Mouse (Mus musculus): ENCODE measurements around the gene Timp3.
A peak's percentile ranks its signal among the peaks of the same experiment; 100 is the strongest.

- TF ChIP-seq CTCF (IDR thresholded peaks at IDR 0.05) (no peak), EP300 (IDR thresholded peaks at IDR 0.05) (0 out of 2 replicates have a peak, but pooled peaks have one; percentile 17)
Observed at GRCm38 (mm10) chr10:86343362-86343761, 43.2 kb downstream of the Timp3 start.
